Mouse (Mus musculus): ENCODE data around the gene Igsf10.
"Not testable (repeated sequence)": the region's sequence is repeated elsewhere in the genome, so short reads cannot be mapped to it uniquely, and the experiment has no call there.

Gene Igsf10

DNA sequence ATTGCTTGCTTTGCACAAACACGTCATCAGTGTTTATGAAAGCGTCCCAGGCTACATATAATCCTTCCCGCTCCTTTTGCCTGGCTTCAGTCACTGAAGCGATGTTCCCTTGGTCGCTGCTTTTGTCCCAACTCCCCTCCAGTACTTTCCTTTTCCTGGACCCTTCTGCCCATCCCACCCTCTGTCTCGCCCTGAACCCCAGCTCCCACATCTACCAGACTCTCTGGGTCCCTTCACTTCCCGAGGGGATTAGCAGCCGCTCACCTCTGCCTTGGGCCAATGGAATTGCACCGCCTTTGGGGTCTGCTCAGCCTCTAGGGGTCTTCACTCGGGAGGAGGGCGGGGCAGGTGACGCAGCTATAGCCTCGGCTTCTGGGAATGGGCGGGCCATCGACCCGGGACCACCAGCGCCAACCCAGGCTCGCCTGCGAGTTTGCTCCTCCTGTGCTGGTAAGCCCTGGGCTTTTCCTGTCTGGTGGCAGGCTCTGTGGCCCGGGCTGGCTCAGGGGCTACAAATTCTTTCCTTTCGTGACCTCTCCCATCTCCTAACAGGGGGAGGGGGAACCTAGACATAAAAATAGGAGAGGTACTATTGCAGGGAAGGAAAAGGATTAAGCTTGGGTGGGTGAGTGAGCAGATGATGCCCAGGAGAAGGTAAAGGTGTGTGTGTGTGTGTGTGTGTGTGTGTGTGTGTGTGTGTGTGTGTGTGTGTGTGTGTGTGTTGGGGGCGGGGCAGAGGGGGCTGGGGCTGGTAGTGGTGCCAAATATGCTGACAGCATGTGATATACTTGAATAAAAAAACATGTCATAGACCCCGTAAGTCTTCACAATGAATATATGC, at the start of gene Igsf10:
TSS of gene Igsf10 (minus strand) at position 330 of the 841 bp plus-strand sequence.
- DNase-seq, result no peak

- no peak for DNase-seq
Observed at GRCm38 (mm10) chr3:59385553-59385952, 41.4 kb upstream of the Igsf10 start.

DNA sequence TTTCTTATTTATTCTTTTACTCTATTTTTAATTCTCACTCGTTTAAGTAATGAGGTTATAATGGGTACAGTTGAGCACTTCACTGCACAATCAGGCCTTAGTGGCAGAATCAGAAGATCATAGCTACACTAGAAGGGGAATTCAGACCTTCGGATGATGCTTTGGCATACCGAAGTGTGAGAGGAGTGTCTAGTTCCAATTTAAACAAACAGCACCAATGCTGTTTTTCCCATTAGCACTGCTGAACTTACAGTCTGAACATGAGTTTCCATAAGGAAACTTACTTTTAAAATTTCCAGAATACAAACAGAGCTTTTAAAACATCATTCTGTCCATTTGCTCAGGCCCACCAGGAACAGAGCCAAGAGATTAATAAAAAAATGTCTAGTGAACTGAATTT, 40.8 kb upstream of the Igsf10 start:
- DNase-seq, result no peak

- no peak for DNase-seq
Observed at GRCm38 (mm10) chr3:59384321-59384720, 40.1 kb upstream of the Igsf10 start.

- not testable (repeated sequence) for DNase-seq
Observed at GRCm38 (mm10) chr3:59378791-59379190, 34.6 kb upstream of the Igsf10 start.

- no peak for DNase-seq
Observed at GRCm38 (mm10) chr3:59361895-59362294, 17.7 kb upstream of the Igsf10 start.

GRCm38 (mm10) chr3:59360102-59360501, 15.9 kb upstream of the Igsf10 start:
- no peak for DNase-seq

DNA sequence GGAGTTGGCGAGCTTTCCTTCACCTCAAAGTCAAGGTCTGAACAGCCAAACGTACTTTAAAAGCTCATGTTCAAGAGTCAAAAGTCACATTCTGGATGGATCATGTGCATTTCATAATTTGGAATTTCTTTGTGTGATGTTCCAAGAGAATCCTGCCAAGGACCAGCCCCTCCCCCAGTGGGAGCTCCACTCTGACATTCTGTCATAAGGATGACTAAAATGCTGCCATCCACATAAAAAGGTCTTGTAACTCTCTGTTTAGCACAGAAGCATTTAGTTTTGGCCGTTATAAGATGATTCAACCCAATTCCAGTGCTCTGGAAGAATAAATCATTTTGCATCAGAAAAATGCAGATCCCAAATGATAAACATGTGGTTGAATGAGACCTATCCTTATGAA, 10.0 kb upstream of the Igsf10 start:
- DNase-seq, result no peak

DNA sequence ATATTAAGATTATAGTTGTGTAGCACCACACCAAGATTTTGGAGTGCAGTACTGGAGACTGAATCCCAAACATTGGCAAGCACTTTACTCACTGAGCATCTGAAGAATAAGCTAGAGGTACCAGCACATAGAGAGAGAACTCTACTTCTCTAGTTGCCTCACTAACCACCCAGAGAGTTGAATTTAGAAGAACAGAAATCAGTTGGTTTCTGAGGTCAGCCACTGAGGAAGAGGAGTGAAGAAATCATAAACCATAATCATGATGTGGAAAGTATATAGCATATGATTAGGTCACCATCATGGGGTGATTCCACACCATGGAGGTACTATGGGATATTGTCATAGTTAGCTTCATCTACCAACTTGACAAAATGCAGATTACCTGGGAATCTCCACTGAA, 7.6 kb upstream of the Igsf10 start:
- no peak for DNase-seq

DNA sequence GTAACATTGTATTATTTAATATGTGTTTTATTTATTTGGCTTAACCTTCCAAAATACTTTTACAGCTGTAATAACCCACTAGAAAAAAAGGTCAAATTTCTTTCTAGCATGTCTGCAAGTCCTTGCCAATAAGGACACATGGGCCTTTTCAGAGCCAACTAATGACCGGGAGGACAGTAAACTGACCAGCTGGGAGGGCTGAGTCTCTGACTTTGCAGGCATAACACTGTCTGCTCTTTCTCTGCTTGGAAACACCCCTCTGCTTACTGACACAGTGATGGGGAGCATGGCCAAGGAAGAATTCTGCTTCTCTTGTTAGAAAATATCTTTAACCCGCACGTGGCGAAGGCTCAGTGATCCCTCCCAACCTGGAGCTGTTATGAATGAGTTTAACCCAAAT, 1.2 kb downstream of the Igsf10 start:
- no peak for DNase-seq

DNA sequence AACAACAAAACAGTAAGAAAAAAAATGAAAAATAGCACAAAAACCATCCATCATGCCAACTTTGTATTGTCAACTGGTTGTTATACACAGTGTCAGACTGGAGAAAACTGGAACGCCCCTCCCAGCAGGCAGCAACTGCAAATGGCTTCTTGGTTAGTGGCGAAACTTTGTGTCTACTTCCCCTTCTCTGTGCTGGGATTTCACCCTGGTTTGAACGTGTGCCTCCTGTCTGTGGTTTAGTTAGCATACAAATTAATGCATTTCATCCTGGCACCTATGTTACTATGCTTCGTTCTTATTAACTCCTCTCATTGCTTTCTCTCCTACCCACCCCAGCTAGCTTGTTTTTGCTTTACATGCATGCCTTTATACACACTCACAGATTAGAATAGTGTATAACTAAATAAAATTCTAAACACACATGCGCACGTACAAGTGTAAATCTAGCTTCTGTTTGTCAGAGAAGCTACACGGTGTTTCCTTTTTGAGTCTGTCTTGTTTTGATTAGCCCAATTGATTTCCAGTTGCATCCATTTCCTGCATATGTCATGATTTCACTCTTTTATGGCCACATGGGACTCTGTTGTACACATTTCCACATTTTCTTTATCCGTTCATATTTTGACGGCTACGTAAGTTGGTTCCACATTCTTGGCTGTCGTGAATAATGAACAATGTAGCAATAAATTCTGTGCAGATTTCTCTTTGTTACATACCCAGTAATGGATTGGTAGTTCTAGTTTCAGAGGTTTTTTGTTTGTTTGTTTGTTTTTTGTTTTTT, 2.4 kb downstream of the Igsf10 start:
- DNase-seq, result no peak

- no peak for DNase-seq
Observed at GRCm38 (mm10) chr3:59328526-59328925, 15.7 kb downstream of the Igsf10 start.

DNA sequence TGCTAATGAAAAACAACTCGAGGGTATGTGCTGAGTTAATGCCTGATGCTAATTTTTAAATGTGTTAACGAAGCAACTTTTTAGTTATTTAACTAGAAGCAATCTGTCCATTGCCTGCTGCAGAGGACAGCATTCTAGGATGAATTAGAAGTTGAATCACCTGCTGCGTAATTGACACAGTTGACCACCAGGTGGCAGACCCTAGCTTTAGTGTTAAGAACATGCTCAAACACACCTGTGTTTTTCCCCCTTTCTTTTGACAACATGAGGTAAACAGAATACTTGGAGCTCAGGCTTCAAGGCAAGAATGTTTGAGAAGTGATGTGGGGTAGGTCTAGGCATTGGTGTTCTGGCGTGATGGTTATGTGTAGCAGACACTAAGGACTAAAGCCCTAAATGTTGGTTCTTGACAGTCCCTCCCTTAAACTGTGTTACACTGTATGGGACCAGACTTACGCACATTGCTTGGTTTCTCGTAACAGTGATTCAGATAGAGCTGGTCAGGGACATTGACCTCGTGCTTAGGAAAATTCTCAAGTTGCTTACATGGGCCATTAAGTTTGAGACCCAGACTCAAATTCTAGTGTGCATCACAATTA, 22.8 kb downstream of the Igsf10 start:
- no peak for DNase-seq

- DNase-seq, result no peak
Observed at GRCm38 (mm10) chr3:59316077-59316476, 28.1 kb downstream of the Igsf10 start.

DNA sequence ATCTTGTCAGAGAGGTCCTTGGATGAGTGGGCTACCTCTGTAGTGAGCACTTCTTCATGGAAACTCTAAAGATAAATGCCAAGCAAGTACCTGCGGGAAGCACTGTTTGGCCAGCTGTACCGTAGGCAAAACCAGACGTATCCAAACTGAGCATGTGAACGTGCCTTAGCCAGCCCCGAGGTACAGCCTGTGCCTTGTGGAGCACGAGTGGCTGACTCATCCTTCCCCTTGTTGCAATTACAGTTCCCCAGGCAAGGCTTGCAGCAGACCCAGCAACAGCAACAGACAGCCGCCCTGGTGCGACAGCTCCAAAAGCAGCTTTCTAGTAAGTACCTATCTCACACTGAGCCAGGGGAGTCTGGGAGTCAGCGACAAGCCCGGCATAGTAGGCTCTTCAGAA, 31.6 kb downstream of the Igsf10 start:
- peak; percentile 87 for DNase-seq

GRCm38 (mm10) chr3:59305518-59305917, 38.7 kb downstream of the Igsf10 start:
- DNase-seq, result no peak

DNA sequence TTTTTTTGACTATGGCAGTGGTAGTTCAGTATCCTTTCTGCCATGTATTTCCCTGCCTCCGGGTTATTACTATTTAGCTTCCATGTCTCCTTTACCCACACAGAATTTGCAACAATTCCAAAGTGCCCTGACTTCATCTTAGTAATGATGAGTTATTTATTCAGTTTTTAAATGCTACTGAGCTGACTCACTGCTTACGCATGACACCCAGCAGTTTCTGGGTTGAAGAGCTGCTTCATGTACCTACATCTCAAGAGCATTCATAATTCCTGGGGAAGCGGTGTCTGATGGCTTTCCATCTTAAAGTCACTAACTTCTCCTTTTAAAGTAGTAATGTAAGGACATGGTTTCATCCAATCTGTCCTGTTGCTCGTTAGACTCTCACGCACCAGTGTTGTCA, 39.2 kb downstream of the Igsf10 start:
- DNase-seq, result no peak

DNA sequence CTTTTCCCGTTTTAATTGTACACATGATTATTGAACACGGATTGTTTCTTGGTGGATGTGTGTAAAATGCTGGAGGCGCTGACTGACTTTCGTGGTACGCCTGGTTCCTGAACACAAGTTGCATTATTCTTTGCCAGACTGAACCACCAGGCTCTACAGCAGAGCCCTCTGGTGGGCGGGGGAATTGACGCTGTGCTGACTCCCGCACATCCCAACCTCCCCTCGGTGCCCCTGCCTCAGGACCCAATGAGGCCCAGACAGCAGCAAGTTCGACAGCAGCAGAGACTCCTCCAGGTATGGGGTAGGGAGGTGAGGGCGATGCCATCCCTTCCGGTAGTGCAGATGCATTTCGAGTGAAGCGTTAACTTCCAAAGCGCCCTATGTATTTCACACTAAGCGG, 46.5 kb downstream of the Igsf10 start:
- no peak for DNase-seq

DNA sequence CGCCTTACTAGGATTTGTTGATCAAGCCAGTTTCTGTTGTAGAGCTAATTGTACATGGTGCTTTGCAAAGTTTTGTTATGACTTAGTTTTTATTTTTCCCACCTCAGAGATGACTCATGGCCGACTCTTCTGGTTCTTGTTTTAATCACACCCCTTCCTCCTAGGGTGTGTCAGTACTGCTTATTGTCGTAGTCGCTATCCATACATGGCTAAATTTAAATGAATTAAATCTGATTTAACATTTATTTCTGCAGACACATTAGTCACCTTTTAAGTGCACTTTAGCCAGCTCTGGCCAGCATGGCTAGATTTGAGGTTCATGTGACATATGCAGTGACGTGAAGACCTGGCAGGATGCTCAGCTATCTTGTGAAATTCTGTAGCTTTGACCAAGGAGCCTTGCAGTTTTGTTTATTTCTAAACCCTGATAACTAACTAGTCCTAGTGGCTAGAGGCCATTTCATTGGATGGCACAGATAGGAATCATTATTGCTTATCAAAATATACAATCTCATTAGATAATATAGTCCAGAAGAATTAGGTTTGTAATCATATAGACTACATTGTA, 47.5 kb downstream of the Igsf10 start:
- no peak for DNase-seq

DNA sequence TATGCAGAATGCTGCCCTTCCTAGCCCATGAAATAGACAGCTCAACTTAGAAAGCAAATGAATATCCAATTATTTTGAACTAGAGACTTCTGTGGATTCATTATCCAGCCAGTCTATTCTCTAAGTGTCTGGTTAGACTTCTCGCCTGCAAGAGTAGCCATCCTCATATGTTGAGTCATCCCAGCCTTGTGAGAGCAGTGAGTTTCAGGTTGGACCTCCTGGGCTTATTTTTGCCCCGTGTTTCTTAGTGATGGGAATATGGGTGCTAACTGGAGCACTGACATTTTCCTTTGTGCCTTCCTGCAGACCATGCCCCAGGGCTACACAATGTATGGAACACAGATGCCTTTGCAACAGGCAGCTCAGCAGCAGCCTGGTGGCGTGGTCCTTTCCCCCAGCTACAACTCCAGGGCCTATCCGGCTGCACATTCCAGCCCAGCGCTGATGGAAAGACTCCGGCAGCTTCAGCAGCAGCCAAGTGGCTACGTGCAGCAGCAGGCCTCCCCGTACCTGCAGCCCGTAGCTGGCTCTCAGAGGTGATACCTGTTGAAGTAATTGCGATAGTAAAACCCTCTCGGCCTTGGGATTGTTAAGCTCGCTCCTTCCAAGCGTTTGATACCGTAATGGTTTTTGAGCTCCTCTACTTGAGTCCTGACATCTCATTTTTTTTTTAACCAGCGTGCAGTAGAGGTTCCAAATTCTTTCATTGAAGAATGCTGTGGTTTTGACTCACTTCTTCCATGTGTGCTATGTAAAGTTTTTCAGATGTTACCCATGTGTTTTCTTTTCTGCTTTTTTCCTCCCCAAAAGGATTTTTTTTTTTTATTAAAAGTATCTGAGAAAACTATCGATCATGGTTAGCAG, 48.3 kb downstream of the Igsf10 start:
- no peak for DNase-seq

GRCm38 (mm10) chr3:59293437-59294199, 50.6 kb downstream of the Igsf10 start:
- DNase-seq, result no peak

DNA sequence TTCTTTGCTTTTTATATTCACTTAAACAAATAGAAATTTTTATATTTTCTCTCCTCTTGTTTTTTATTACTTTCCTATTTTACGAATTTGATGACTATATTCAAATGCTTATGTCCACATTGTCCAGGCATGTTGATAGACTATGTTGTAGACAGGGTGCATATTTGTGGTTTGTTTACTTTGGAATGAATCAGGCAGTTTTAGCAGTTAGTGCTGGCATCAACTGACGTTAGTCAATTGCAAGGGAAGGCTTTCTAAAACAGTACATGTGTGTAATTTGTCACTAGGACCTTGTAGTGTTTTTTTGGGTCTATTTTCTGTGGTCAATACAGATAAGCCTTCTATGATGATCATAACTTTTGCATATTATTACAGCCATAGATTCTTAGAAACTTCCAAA, 53.6 kb downstream of the Igsf10 start:
- no peak for DNase-seq
